Mouse (Mus musculus) liver, embryonic 16.5 days (tissue): ENCODE results near the gene Gapvd1. TPM values are rescaled to one million over a fixed set of nuclear protein-coding genes. Genes with fewer than 3 reads are reported as not detected.
"Not testable (repeated sequence)": the region's sequence is repeated elsewhere in the genome, so short reads cannot be mapped to it uniquely, and the experiment has no call there.

ENCODE experiments used
- ATAC-seq: fragments of 200-750 bp; cut with Nextera tagmentation; 2 replicates; pipeline ENCODE4 v1.8.0; 2017; ENCODE audit warnings: low read depth, mild to moderate bottlenecking, moderate number of reproducible peaks, moderate library complexity
- H3K27ac ChIP-seq: fragments of 300-500 bp; sonication (generic); 2 replicates; pipeline ENCODE4 v1.5.1; 2014; ENCODE audit warnings: mild to moderate bottlenecking, low read length
- H3K27me3 ChIP-seq: fragments of 300-500 bp; sonication (generic); 2 replicates; pipeline ENCODE4 v1.6.1; 2014; ENCODE audit warnings: low read depth, low read length, mixed read lengths; ENCODE audit not compliant: control insufficient read depth, insufficient read depth
- H3K36me3 ChIP-seq: fragments of 300-500 bp; sonication (generic); 2 replicates; pipeline ENCODE4 v1.6.1; 2014; ENCODE audit warnings: mild to moderate bottlenecking; ENCODE audit not compliant: control insufficient read depth, insufficient read depth
- H3K4me1 ChIP-seq: fragments of 300-500 bp; sonication (generic); 2 replicates; pipeline ENCODE4 v1.6.1; 2014; ENCODE audit warnings: low read depth, low read length, mixed read lengths; ENCODE audit not compliant: control insufficient read depth
- H3K4me2 ChIP-seq: fragments of 300-500 bp; sonication (generic); 2 replicates; pipeline ENCODE4 v1.6.1; 2014; ENCODE audit warnings: low read depth, low read length, mixed read lengths
- H3K4me3 ChIP-seq: fragments of 300-500 bp; sonication (generic); 2 replicates; pipeline ENCODE4 v1.5.1; 2014; ENCODE audit warnings: low read depth, mild to moderate bottlenecking, low read length
- H3K9ac ChIP-seq: fragments of 300-500 bp; sonication (generic); 2 replicates; pipeline ENCODE4 v1.6.1; 2014; ENCODE audit warnings: low read depth, low read length
- H3K9me3 ChIP-seq: fragments of 300-500 bp; sonication (generic); replicated peaks from 2 replicates; pipeline ENCODE4 v1.6.1; 2016; ENCODE audit warnings: low read length; ENCODE audit not compliant: control insufficient read depth
- WGBS: fragments of 180-500 bp; shearing (Covaris S2); extraction: QIAGEN DNeasy Blood & Tissue Kit; methylation state at CpG from one replicate; pipeline ENCODE4 v1.1.7; 2014; ENCODE audit not compliant: insufficient replicate concordance; 5-methylcytosine and 5-hydroxymethylcytosine counted together
- polyA plus RNA-seq: library from polyadenylated mRNA; unstranded; fragments of >200 nt; fragmentation: Nextera tagmentation; extraction: Ambion mirVana; gene quantifications from 2 replicates; pipeline ENCODE4 v1.2.1, GENCODE M21; 2015

Gene Gapvd1
- polyA plus RNA-seq, 1 experiment from 2014 or later = 94.6 TPM

GRCm38 (mm10) chr2:34772252-34773235 is 17.5 kb upstream of the Gapvd1 start:
- Histone ChIP-seq H3K27ac (peak overlapping the region; percentile 95), H3K4me2 (peak overlapping the region; percentile 74), H3K9me3 (no peaks in the 10 kb centered on the region), H3K9ac (peak overlapping the region; percentile 98), H3K4me3 (peak overlapping the region; percentile 99), H3K4me1 (peaks cover 40% of the 10 kb centered on the region), H3K36me3 (peaks cover 46% of the 10 kb centered on the region), H3K27me3 (no peaks in the 10 kb centered on the region)
- ATAC-seq = peak; percentile 24
- WGBS = 2% methylated on average over 50 of the region's 50 CpGs

GRCm38 (mm10) chr2:34771368-34772226 is 16.6 kb upstream of the Gapvd1 start, which contains the start of gene Hspa5:
Hspa5 (plus strand) TSS chr2:34771970.
- peak within 1 kb of the TSS; percentile 99 for H3K4me3 ChIP-seq
- no peaks in the 10 kb centered on the region for H3K9me3 ChIP-seq
- peaks cover 37% of the 10 kb centered on the region for H3K4me1 ChIP-seq
- peak; percentile 96 for ATAC-seq
- H3K27me3 ChIP-seq = no peaks in the 10 kb centered on the region
- peak within 1 kb of the TSS; percentile 75 for H3K4me2 ChIP-seq
- under 1% methylated on average over 60 of the region's 60 CpGs for WGBS
- H3K9ac ChIP-seq = peak within 1 kb of the TSS; percentile 98
- H3K27ac ChIP-seq = peak within 1 kb of the TSS; percentile 95
- peaks cover 37% of the 10 kb centered on the region for H3K36me3 ChIP-seq

GRCm38 (mm10) chr2:34770951-34771350 is 15.9 kb upstream of the Gapvd1 start:
- Histone ChIP-seq H3K4me2 (peak overlapping the region; percentile 75), H3K36me3 (peaks cover 31% of the 10 kb centered on the region), H3K27ac (peak overlapping the region; percentile 76), H3K4me1 (peaks cover 32% of the 10 kb centered on the region), H3K9me3 (no peaks in the 10 kb centered on the region), H3K9ac (peak overlapping the region; percentile 82), H3K27me3 (no peaks in the 10 kb centered on the region), H3K4me3 (peak overlapping the region; percentile 99)
- WGBS = 3% methylated on average over 6 of the region's 6 CpGs
- no peak for ATAC-seq

GRCm38 (mm10) chr2:34770049-34770448 is 15.0 kb upstream of the Gapvd1 start:
- 73% methylated on average over 2 of the region's 2 CpGs for WGBS
- peak overlapping the region; percentile 99 for H3K4me3 ChIP-seq
- H3K9me3 ChIP-seq = no peaks in the 10 kb centered on the region
- peaks cover 28% of the 10 kb centered on the region for H3K4me1 ChIP-seq
- peaks cover 22% of the 10 kb centered on the region for H3K36me3 ChIP-seq
- H3K9ac ChIP-seq = peak overlapping the region; percentile 82
- no peaks in the 10 kb centered on the region for H3K27me3 ChIP-seq
- no peak for ATAC-seq
- H3K4me2 ChIP-seq = peak overlapping the region; percentile 75
- H3K27ac ChIP-seq = peak overlapping the region; percentile 55; the same call in 1 of the 2 replicates

GRCm38 (mm10) chr2:34764801-34765200 is 9.8 kb upstream of the Gapvd1 start:
- H3K36me3 ChIP-seq = no peaks in the 10 kb centered on the region
- no peak overlapping the region for H3K4me3 ChIP-seq
- WGBS = 60% methylated on average over 12 of the region's 12 CpGs
- peaks cover 22% of the 10 kb centered on the region for H3K4me1 ChIP-seq
- no peaks in the 10 kb centered on the region for H3K27me3 ChIP-seq
- no peak overlapping the region for H3K4me2 ChIP-seq
- H3K27ac ChIP-seq = no peak overlapping the region
- no peak overlapping the region for H3K9ac ChIP-seq
- no peaks in the 10 kb centered on the region for H3K9me3 ChIP-seq
- ATAC-seq = no peak

- WGBS = 57% methylated on average over 2 of the region's 2 CpGs
- Histone ChIP-seq H3K4me3 (no peak overlapping the region), H3K4me1 (peaks cover 22% of the 10 kb centered on the region), H3K4me2 (peak overlapping the region; percentile 30; the same call in 1 of the 2 replicates), H3K27me3 (no peaks in the 10 kb centered on the region), H3K27ac (peak overlapping the region; percentile 85), H3K9me3 (no peaks in the 10 kb centered on the region), H3K9ac (peak overlapping the region; percentile 36; the same call in 1 of the 2 replicates), H3K36me3 (no peaks in the 10 kb centered on the region)
- peak; percentile 22; the same call in 1 of the 2 replicates for ATAC-seq
Measured at GRCm38 (mm10) chr2:34762872-34763271, 7.8 kb upstream of the Gapvd1 start.

GRCm38 (mm10) chr2:34762174-34762573 is 7.1 kb upstream of the Gapvd1 start:
- WGBS = 35% methylated on average over 2 of the region's 2 CpGs
- Histone ChIP-seq H3K27ac (peak overlapping the region; percentile 85), H3K9me3 (no peaks in the 10 kb centered on the region), H3K9ac (no peak overlapping the region; the same call in 1 of the 2 replicates), H3K4me3 (no peak overlapping the region), H3K4me1 (peaks cover 22% of the 10 kb centered on the region), H3K36me3 (no peaks in the 10 kb centered on the region), H3K27me3 (no peaks in the 10 kb centered on the region), H3K4me2 (peak overlapping the region; percentile 21; the same call in 1 of the 2 replicates)
- ATAC-seq = peak; percentile 95

GRCm38 (mm10) chr2:34761272-34761671 is 6.2 kb upstream of the Gapvd1 start:
- not testable (repeated sequence) for H3K9me3 ChIP-seq, H3K27me3 ChIP-seq, H3K36me3 ChIP-seq, H3K4me2 ChIP-seq, H3K4me3 ChIP-seq, H3K9ac ChIP-seq
- H3K4me1 ChIP-seq = peaks cover 22% of the 10 kb centered on the region
- peak overlapping the region; percentile 84; the same call in 1 of the 2 replicates for H3K27ac ChIP-seq
- 87% methylated on average over 5 of the region's 5 CpGs for WGBS
- ATAC-seq = peak; percentile 57
